Mouse (Mus musculus): ENCODE measurements around the gene Krtap16-1. TPM values are rescaled to one million over a fixed set of nuclear protein-coding genes. Genes with fewer than 3 reads are reported as not detected.

Krtap16-1 gene
- polyA plus RNA-seq, 1 experiment from 2014 or later: 0.09 TPM

GRCm38 (mm10) chr11:99983442-99983841 is 3.0 kb downstream of the Krtap16-1 start:
- DNase-seq (ENCODE audit: low spot score): no peak
- Histone ChIP-seq H3K4me2 (ENCODE audit: low read length) (no peak overlapping the region), H3K4me3 (ENCODE audit: low read depth, low read length) (no peak overlapping the region), H3K36me3 (ENCODE audit: control insufficient read depth, insufficient read depth, low read length) (no peaks in the 10 kb centered on the region), H3K9me3 (replicated peaks; ENCODE audit: control insufficient read depth, low read length) (no peaks in the 10 kb centered on the region), H3K9ac (ENCODE audit: low read length) (no peak overlapping the region), H3K4me1 (ENCODE audit: control insufficient read depth, insufficient read depth, low read length) (no peaks in the 10 kb centered on the region), H3K27me3 (replicated peaks; ENCODE audit: control insufficient read depth, insufficient read depth, low read length) (no peaks in the 10 kb centered on the region), H3K27ac (ENCODE audit: low read depth, low read length) (no peak overlapping the region)
- ATAC-seq: no peak
- WGBS: 95% methylated on average over 1 of the region's 1 CpGs

GRCm38 (mm10) chr11:99982731-99983130 is 3.7 kb downstream of the Krtap16-1 start:
- Histone ChIP-seq H3K27ac (ENCODE audit: low read depth, low read length) (no peak overlapping the region), H3K9ac (ENCODE audit: low read length) (no peak overlapping the region), H3K9me3 (replicated peaks; ENCODE audit: control insufficient read depth, low read length) (no peaks in the 10 kb centered on the region), H3K4me3 (ENCODE audit: low read depth, low read length) (no peak overlapping the region), H3K4me1 (ENCODE audit: control insufficient read depth, insufficient read depth, low read length) (no peaks in the 10 kb centered on the region), H3K27me3 (replicated peaks; ENCODE audit: control insufficient read depth, insufficient read depth, low read length) (no peaks in the 10 kb centered on the region), H3K4me2 (ENCODE audit: low read length) (no peak overlapping the region), H3K36me3 (ENCODE audit: control insufficient read depth, insufficient read depth, low read length) (no peaks in the 10 kb centered on the region)
- no peak for DNase-seq (ENCODE audit: low spot score)
- 88% methylated on average over 9 of the region's 9 CpGs for WGBS
- no peak for ATAC-seq

GRCm38 (mm10) chr11:99978953-99979352 is 7.4 kb downstream of the Krtap16-1 start, which contains the start of gene Krtap29-1:
Gene Krtap29-1, minus strand, starts transcription at chr11:99979053.
- Histone ChIP-seq H3K4me1 (ENCODE audit: control insufficient read depth, insufficient read depth, low read length) (no peaks in the 10 kb centered on the region), H3K4me2 (ENCODE audit: low read length) (no peak within 1 kb of the TSS), H3K9me3 (replicated peaks; ENCODE audit: control insufficient read depth, low read length) (no peaks in the 10 kb centered on the region), H3K36me3 (ENCODE audit: control insufficient read depth, insufficient read depth, low read length) (no peaks in the 10 kb centered on the region), H3K9ac (ENCODE audit: low read length) (no peak within 1 kb of the TSS), H3K27ac (ENCODE audit: low read depth, low read length) (no peak within 1 kb of the TSS), H3K4me3 (ENCODE audit: low read depth, low read length) (no peak within 1 kb of the TSS), H3K27me3 (replicated peaks; ENCODE audit: control insufficient read depth, insufficient read depth, low read length) (no peaks in the 10 kb centered on the region)
- 77% methylated on average over 5 of the region's 5 CpGs for WGBS
- DNase-seq (ENCODE audit: low spot score) (no peak), ATAC-seq (no peak)

GRCm38 (mm10) chr11:99965961-99966360 is 20.4 kb downstream of the Krtap16-1 start:
- DNase-seq (ENCODE audit: low spot score): no peak
- no peak for ATAC-seq
- Histone ChIP-seq H3K27ac (ENCODE audit: low read depth, low read length) (no peak overlapping the region), H3K9me3 (replicated peaks; ENCODE audit: control insufficient read depth, low read length) (no peaks in the 10 kb centered on the region), H3K4me2 (ENCODE audit: low read length) (no peak overlapping the region), H3K27me3 (replicated peaks; ENCODE audit: control insufficient read depth, insufficient read depth, low read length) (no peaks in the 10 kb centered on the region), H3K9ac (ENCODE audit: low read length) (no peak overlapping the region), H3K36me3 (ENCODE audit: control insufficient read depth, insufficient read depth, low read length) (no peaks in the 10 kb centered on the region), H3K4me1 (ENCODE audit: control insufficient read depth, insufficient read depth, low read length) (no peaks in the 10 kb centered on the region), H3K4me3 (ENCODE audit: low read depth, low read length) (no peak overlapping the region)
- 78% methylated on average over 2 of the region's 2 CpGs for WGBS

- no peaks in the 10 kb centered on the region for H3K27me3 ChIP-seq (replicated peaks; ENCODE audit: control insufficient read depth, insufficient read depth, low read length)
- 47% methylated on average over 6 of the region's 6 CpGs for WGBS
- H3K27ac ChIP-seq (ENCODE audit: low read depth, low read length): no peak overlapping the region
- DNase-seq (ENCODE audit: low spot score): no peak
- H3K4me3 ChIP-seq (ENCODE audit: low read depth, low read length): no peak overlapping the region
- H3K9me3 ChIP-seq (replicated peaks; ENCODE audit: control insufficient read depth, low read length): no peaks in the 10 kb centered on the region
- no peaks in the 10 kb centered on the region for H3K36me3 ChIP-seq (ENCODE audit: control insufficient read depth, insufficient read depth, low read length)
- H3K4me2 ChIP-seq (ENCODE audit: low read length): no peak overlapping the region
- ATAC-seq: no peak
- H3K4me1 ChIP-seq (ENCODE audit: control insufficient read depth, insufficient read depth, low read length): no peaks in the 10 kb centered on the region
- H3K9ac ChIP-seq (ENCODE audit: low read length): no peak overlapping the region
Measured at GRCm38 (mm10) chr11:99964213-99964612, 22.2 kb downstream of the Krtap16-1 start.

GRCm38 (mm10) chr11:99948175-99948574 is 38.2 kb downstream of the Krtap16-1 start, which contains the start of gene Krtap9-5:
Gene Krtap9-5, plus strand, starts transcription at chr11:99948475.
- Histone ChIP-seq H3K9ac (ENCODE audit: low read length) (no peak within 1 kb of the TSS), H3K4me1 (ENCODE audit: control insufficient read depth, insufficient read depth, low read length) (no peaks in the 10 kb centered on the region), H3K36me3 (ENCODE audit: control insufficient read depth, insufficient read depth, low read length) (no peaks in the 10 kb centered on the region), H3K27me3 (replicated peaks; ENCODE audit: control insufficient read depth, insufficient read depth, low read length) (no peaks in the 10 kb centered on the region), H3K4me2 (ENCODE audit: low read length) (no peak within 1 kb of the TSS), H3K4me3 (ENCODE audit: low read depth, low read length) (no peak within 1 kb of the TSS), H3K9me3 (replicated peaks; ENCODE audit: control insufficient read depth, low read length) (no peaks in the 10 kb centered on the region), H3K27ac (ENCODE audit: low read depth, low read length) (no peak within 1 kb of the TSS)
- WGBS: 89% methylated on average over 2 of the region's 2 CpGs
- ATAC-seq (no peak), DNase-seq (ENCODE audit: low spot score) (no peak)

GRCm38 (mm10) chr11:99937751-99938264 is 48.6 kb downstream of the Krtap16-1 start:
- Histone ChIP-seq H3K27me3 (replicated peaks; ENCODE audit: control insufficient read depth, insufficient read depth, low read length) (no peaks in the 10 kb centered on the region), H3K9me3 (replicated peaks; ENCODE audit: control insufficient read depth, low read length) (no peaks in the 10 kb centered on the region), H3K4me1 (ENCODE audit: control insufficient read depth, insufficient read depth, low read length) (no peaks in the 10 kb centered on the region), H3K4me3 (ENCODE audit: low read depth, low read length) (no peak overlapping the region), H3K4me2 (ENCODE audit: low read length) (no peak overlapping the region), H3K9ac (ENCODE audit: low read length) (no peak overlapping the region), H3K27ac (ENCODE audit: low read depth, low read length) (no peak overlapping the region), H3K36me3 (ENCODE audit: control insufficient read depth, insufficient read depth, low read length) (no peaks in the 10 kb centered on the region)
- WGBS: 89% methylated on average over 9 of the region's 9 CpGs
- ATAC-seq (no peak), DNase-seq (ENCODE audit: low spot score) (no peak)

- Histone ChIP-seq H3K9me3 (replicated peaks; ENCODE audit: control insufficient read depth, low read length) (no peaks in the 10 kb centered on the region), H3K4me3 (ENCODE audit: low read depth, low read length) (no peak within 1 kb of the TSS), H3K4me2 (ENCODE audit: low read length) (no peak within 1 kb of the TSS), H3K27ac (ENCODE audit: low read depth, low read length) (no peak within 1 kb of the TSS), H3K4me1 (ENCODE audit: control insufficient read depth, insufficient read depth, low read length) (no peaks in the 10 kb centered on the region), H3K9ac (ENCODE audit: low read length) (no peak within 1 kb of the TSS), H3K36me3 (ENCODE audit: control insufficient read depth, insufficient read depth, low read length) (no peaks in the 10 kb centered on the region), H3K27me3 (replicated peaks; ENCODE audit: control insufficient read depth, insufficient read depth, low read length) (no peaks in the 10 kb centered on the region)
- 85% methylated on average over 1 of the region's 1 CpGs for WGBS
- DNase-seq (ENCODE audit: low spot score) (no peak), ATAC-seq (no peak)
Measured at GRCm38 (mm10) chr11:99935991-99936390, 50.4 kb downstream of the Krtap16-1 start, which contains the start of gene Krtap31-2. Gene Krtap31-2, plus strand, starts transcription at chr11:99936291.
